Mouse (Mus musculus): ENCODE data around the gene Padi4.

GRCm38 (mm10) chr4:140789983-140790382, 15.9 kb upstream of the Padi4 start:
- TF ChIP-seq TAL1 (conservative IDR thresholded peaks at IDR 0.05; ENCODE audit: low read depth, low read length) (no peak), CTCF (IDR thresholded peaks at IDR 0.05; ENCODE audit: low read depth, low read length) (no peak), POLR2AphosphoS5 (IDR thresholded peaks at IDR 0.05; ENCODE audit: insufficient replicate concordance, low read depth, low read length) (no peak), GATA1 (IDR thresholded peaks at IDR 0.05; ENCODE audit: borderline replicate concordance, low read length) (no peak), GATA2 (IDR thresholded peaks at IDR 0.05; ENCODE audit: borderline replicate concordance, low read depth, low read length) (no peak)

Measured in G1E (cell line).